Mouse (Mus musculus): ENCODE measurements around the gene Tubb4a. TPM values are rescaled to one million over a fixed set of nuclear protein-coding genes. Genes with fewer than 3 reads are reported as not detected.
"Not testable (repeated sequence)": the region's sequence is repeated elsewhere in the genome, so short reads cannot be mapped to it uniquely, and the experiment has no call there.

Gene Tubb4a
- polyA plus RNA-seq, 1 experiment from 2014 or later: 40.1 TPM

DNA sequence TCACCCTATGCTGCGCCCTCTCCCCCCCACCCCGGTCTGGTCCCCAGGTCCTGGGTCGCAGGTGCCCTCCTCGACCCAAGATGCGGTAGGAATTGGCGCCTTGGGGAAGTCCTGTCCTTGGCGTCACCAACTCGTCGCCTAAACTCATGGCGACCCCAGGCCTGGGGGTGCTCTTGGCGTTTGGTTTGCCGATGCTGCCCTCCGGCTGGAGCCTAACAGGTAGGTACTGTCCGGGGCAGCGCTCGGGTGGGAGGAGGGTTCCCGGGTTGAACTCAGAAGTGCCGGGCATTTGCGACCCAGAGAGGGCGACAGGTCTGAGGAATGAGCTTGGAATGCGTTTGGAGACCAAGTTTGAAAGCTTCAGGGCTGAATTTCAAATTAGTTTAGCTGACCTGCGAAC, 25.0 kb downstream of the Tubb4a start:
- Histone ChIP-seq H3K36me3 (replicated peaks) (peaks cover 5% of the 10 kb centered on the region), H3K9me3 (no peaks in the 10 kb centered on the region), H3K27me3 (ENCODE audit: poor library complexity, severe bottlenecking) (peaks cover 80% of the 10 kb centered on the region), H3K4me1 (peaks cover 46% of the 10 kb centered on the region), H3K4me3 (peak overlapping the region; percentile 49), H3K27ac (0 out of 2 replicates have a peak overlapping the region, but pooled peaks have one; percentile 25)
- DNase-seq (ENCODE audit: extremely low spot score, low spot score): no peak
- WGBS: under 1% methylated on average over 22 of the region's 22 CpGs

DNA sequence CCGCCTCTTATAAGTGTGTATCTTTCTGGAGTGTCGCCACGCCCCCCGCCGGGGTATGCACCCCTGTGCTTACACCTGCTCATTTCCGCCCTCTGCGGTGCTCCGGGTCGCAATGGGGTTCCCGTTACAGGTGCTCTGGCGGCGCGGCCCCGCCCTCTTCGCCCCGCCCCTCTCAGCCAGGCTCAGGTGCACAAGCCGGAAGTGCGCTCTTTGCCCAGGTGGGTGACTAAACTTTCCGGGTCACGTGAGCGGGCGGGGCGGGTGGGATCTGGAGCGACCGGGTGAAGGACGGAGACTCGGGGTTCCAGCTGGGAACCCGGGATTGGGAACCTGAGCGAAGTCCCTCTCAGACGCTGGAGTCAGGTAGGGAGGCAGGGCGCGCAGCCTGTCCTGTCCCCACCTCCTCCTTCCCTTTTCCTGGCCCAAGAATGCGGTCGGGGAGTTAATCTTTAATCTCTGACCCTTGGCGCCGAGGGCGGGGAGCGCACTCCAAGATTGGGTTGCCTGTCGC, 25.5 kb downstream of the Tubb4a start:
- Histone ChIP-seq H3K27ac (0 out of 2 replicates have a peak overlapping the region, but pooled peaks have one; percentile 25), H3K9me3 (no peaks in the 10 kb centered on the region), H3K27me3 (ENCODE audit: poor library complexity, severe bottlenecking) (peaks cover 77% of the 10 kb centered on the region), H3K4me3 (peak overlapping the region; percentile 49), H3K4me1 (peaks cover 46% of the 10 kb centered on the region), H3K36me3 (replicated peaks) (peaks cover 9% of the 10 kb centered on the region)
- no peak for DNase-seq (ENCODE audit: extremely low spot score, low spot score)
- 1% methylated on average over 39 of the region's 39 CpGs for WGBS

DNA sequence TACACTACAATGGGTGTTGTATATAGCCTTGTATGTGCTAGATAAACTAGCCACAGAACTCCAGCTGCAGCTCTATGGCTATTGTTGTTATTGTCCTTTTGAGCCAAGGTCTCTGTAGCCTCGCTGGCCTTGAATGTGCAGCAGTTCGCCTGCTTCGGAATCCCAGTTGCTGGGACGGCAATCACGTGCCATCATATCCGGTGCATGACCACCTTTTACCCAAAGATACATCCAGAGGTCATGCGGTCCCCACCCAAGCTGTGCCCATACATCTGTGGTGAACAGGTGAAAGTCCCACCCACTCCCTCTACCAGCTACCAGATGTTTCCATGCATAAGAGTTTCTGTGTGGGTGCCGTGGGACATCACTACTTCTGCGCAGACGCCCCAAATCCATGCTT, 26.5 kb downstream of the Tubb4a start:
- Histone ChIP-seq H3K4me1 (peaks cover 46% of the 10 kb centered on the region), H3K27ac (no peak overlapping the region), H3K36me3 (replicated peaks) (peaks cover 15% of the 10 kb centered on the region), H3K9me3 (no peaks in the 10 kb centered on the region), H3K27me3 (ENCODE audit: poor library complexity, severe bottlenecking) (peaks cover 68% of the 10 kb centered on the region), H3K4me3 (peak overlapping the region; percentile 89)
- no peak for DNase-seq (ENCODE audit: extremely low spot score, low spot score)
- WGBS: 38% methylated on average over 10 of the region's 10 CpGs

DNA sequence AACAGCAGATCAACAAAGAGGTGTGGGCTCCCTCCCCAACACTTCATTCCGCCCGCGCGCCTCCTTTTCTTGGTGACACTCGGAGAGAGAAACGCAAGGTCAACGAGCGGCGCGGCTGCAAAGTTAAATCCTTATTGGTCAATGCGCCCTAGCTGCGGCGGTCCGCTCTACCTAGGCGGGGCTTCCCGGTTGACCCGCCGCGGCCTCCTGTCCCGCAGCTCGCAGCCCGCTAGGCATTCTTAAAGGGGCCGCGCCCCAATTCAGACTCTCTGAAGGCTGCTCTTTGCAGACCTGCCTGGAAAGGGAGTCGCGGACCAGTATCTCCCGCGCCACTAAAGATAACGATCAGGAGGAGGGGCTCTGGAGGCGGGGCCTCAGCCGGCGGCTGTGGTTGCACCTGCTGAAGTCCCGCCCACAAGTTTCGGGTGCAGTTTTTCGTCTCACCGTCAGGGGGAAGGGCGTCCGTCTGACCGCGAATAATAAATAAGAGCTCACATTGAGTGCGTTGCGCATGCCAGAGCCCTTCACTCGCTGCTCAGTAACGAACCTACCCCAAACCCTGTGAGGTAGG, 27.3 kb downstream of the Tubb4a start:
- no peaks in the 10 kb centered on the region for H3K9me3 ChIP-seq
- under 1% methylated on average over 44 of the region's 44 CpGs for WGBS
- peak overlapping the region; percentile 89 for H3K4me3 ChIP-seq
- H3K36me3 ChIP-seq (replicated peaks): peaks cover 22% of the 10 kb centered on the region
- H3K27ac ChIP-seq: peak overlapping the region; percentile 92
- H3K27me3 ChIP-seq (ENCODE audit: poor library complexity, severe bottlenecking): peaks cover 60% of the 10 kb centered on the region
- peak; percentile 95 for DNase-seq (ENCODE audit: extremely low spot score, low spot score)
- H3K4me1 ChIP-seq: peaks cover 46% of the 10 kb centered on the region

GRCm38 (mm10) chr17:57059486-57059977, 28.1 kb downstream of the Tubb4a start, which contains the start of gene Slc25a23:
Slc25a23 (minus strand) TSS chr17:57059863.
- peaks cover 46% of the 10 kb centered on the region for H3K4me1 ChIP-seq
- no peaks in the 10 kb centered on the region for H3K9me3 ChIP-seq
- WGBS: under 1% methylated on average over 21 of the region's 45 CpGs
- H3K36me3 ChIP-seq (replicated peaks): peaks cover 30% of the 10 kb centered on the region
- peak; percentile 85 for DNase-seq (ENCODE audit: extremely low spot score, low spot score)
- H3K27ac ChIP-seq: peak within 1 kb of the TSS; percentile 92
- H3K4me3 ChIP-seq: peak within 1 kb of the TSS; percentile 89
- H3K27me3 ChIP-seq (ENCODE audit: poor library complexity, severe bottlenecking): peaks cover 52% of the 10 kb centered on the region

GRCm38 (mm10) chr17:57058891-57059485, 28.6 kb downstream of the Tubb4a start, which contains the start of gene Crb3:
Crb3 (plus strand) TSS chr17:57059105.
- peak; percentile 28 for DNase-seq (ENCODE audit: extremely low spot score, low spot score)
- Histone ChIP-seq H3K4me1 (peaks cover 46% of the 10 kb centered on the region), H3K27me3 (ENCODE audit: poor library complexity, severe bottlenecking) (peaks cover 47% of the 10 kb centered on the region), H3K9me3 (no peaks in the 10 kb centered on the region), H3K27ac (peak within 1 kb of the TSS; percentile 92), H3K4me3 (peak within 1 kb of the TSS; percentile 89), H3K36me3 (replicated peaks) (peaks cover 35% of the 10 kb centered on the region)
- under 1% methylated on average over 20 of the region's 22 CpGs for WGBS

- no peak overlapping the region for H3K4me3 ChIP-seq
- H3K36me3 ChIP-seq (replicated peaks): peaks cover 63% of the 10 kb centered on the region
- WGBS: 89% methylated on average over 3 of the region's 3 CpGs
- no peak overlapping the region for H3K27ac ChIP-seq
- H3K4me1 ChIP-seq: peaks cover 33% of the 10 kb centered on the region
- H3K27me3 ChIP-seq (ENCODE audit: poor library complexity, severe bottlenecking): peaks cover 21% of the 10 kb centered on the region
- DNase-seq (ENCODE audit: extremely low spot score, low spot score): no peak
- no peaks in the 10 kb centered on the region; the same call in 1 of the 2 replicates for H3K9me3 ChIP-seq
Observed at GRCm38 (mm10) chr17:57056246-57056645, 31.3 kb downstream of the Tubb4a start.

GRCm38 (mm10) chr17:57051679-57052078, 35.9 kb downstream of the Tubb4a start:
- peaks cover 90% of the 10 kb centered on the region for H3K36me3 ChIP-seq (replicated peaks)
- not testable (repeated sequence) for DNase-seq (ENCODE audit: extremely low spot score, low spot score); H3K27ac ChIP-seq; H3K4me1 ChIP-seq; H3K27me3 ChIP-seq (ENCODE audit: poor library complexity, severe bottlenecking); H3K4me3 ChIP-seq; H3K9me3 ChIP-seq
- WGBS: 82% methylated on average over 4 of the region's 4 CpGs

- Histone ChIP-seq H3K4me1 (no peaks in the 10 kb centered on the region), H3K4me3 (no peak overlapping the region), H3K27me3 (ENCODE audit: poor library complexity, severe bottlenecking) (no peaks in the 10 kb centered on the region), H3K9me3 (no peaks in the 10 kb centered on the region; the same call in 1 of the 2 replicates), H3K27ac (no peak overlapping the region), H3K36me3 (replicated peaks) (peaks cover 82% of the 10 kb centered on the region)
- WGBS: 95% methylated on average over 3 of the region's 3 CpGs
- DNase-seq (ENCODE audit: extremely low spot score, low spot score): no peak
Observed at GRCm38 (mm10) chr17:57048816-57049215, 38.8 kb downstream of the Tubb4a start.

DNA sequence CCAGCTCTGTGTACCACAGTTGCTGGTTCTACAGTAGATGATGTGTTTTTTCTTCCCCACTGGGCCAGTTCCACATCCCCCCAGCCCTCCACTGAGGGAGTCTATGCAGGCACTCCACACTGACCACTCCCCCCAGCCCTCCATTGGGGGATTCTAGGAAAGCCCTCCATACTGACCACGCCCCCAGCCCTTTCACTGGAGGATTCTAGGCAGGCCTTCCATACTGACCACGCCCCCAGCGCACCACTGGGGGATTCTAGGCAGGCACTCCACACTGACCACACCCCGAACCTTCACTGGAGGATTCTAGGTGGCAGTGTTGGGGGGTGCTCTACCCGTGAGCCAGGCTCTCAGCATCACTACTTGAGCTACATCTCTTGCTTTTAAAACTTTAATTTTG, 40.2 kb downstream of the Tubb4a start:
- DNase-seq (ENCODE audit: extremely low spot score, low spot score): no peak
- Histone ChIP-seq H3K4me3 (no peak overlapping the region), H3K27ac (no peak overlapping the region), H3K9me3 (no peaks in the 10 kb centered on the region; the same call in 1 of the 2 replicates), H3K4me1 (no peaks in the 10 kb centered on the region), H3K27me3 (ENCODE audit: poor library complexity, severe bottlenecking) (no peaks in the 10 kb centered on the region), H3K36me3 (replicated peaks) (peaks cover 68% of the 10 kb centered on the region)
- 37% methylated on average over 5 of the region's 5 CpGs for WGBS

GRCm38 (mm10) chr17:57041554-57041953, 46.0 kb downstream of the Tubb4a start, which contains the start of gene Slc25a41:
Slc25a41 (minus strand) TSS chr17:57041654.
- H3K9me3 ChIP-seq: no peaks in the 10 kb centered on the region
- H3K36me3 ChIP-seq (replicated peaks): peaks cover 18% of the 10 kb centered on the region
- H3K4me3 ChIP-seq: no peak within 1 kb of the TSS
- no peak for DNase-seq (ENCODE audit: extremely low spot score, low spot score)
- H3K27ac ChIP-seq: no peak within 1 kb of the TSS
- no peaks in the 10 kb centered on the region for H3K4me1 ChIP-seq
- peaks cover 25% of the 10 kb centered on the region for H3K27me3 ChIP-seq (ENCODE audit: poor library complexity, severe bottlenecking)
- 73% methylated on average over 8 of the region's 8 CpGs for WGBS

GRCm38 (mm10) chr17:57038978-57039377, 48.6 kb downstream of the Tubb4a start:
- Histone ChIP-seq H3K27ac (no peak overlapping the region), H3K4me3 (no peak overlapping the region), H3K36me3 (replicated peaks) (no peaks in the 10 kb centered on the region), H3K4me1 (no peaks in the 10 kb centered on the region), H3K9me3 (no peaks in the 10 kb centered on the region), H3K27me3 (ENCODE audit: poor library complexity, severe bottlenecking) (peaks cover 25% of the 10 kb centered on the region)
- 38% methylated on average over 8 of the region's 8 CpGs for WGBS
- DNase-seq (ENCODE audit: extremely low spot score, low spot score): no peak

GRCm38 (mm10) chr17:57032854-57033253, 54.7 kb downstream of the Tubb4a start:
- Histone ChIP-seq H3K4me1 (peaks cover 22% of the 10 kb centered on the region), H3K27ac (peak overlapping the region; percentile 99), H3K4me3 (peak overlapping the region; percentile 87), H3K9me3 (no peaks in the 10 kb centered on the region), H3K36me3 (replicated peaks) (peaks cover 16% of the 10 kb centered on the region), H3K27me3 (ENCODE audit: poor library complexity, severe bottlenecking) (peaks cover 13% of the 10 kb centered on the region)
- WGBS: 86% methylated on average over 4 of the region's 4 CpGs
- DNase-seq (ENCODE audit: extremely low spot score, low spot score): no peak
